Mouse (Mus musculus) liver, adult 2 months (tissue): Measurements from ENCODE around the gene Ndnf.

Source experiments
- CTCF ChIP-seq: fragments of 200-500 bp; IDR thresholded peaks from 2 replicates; pipeline ENCODE4 v1.5.1; 2011; ENCODE audit warnings: low read depth, low read length, control low read depth
- POLR2A ChIP-seq: fragments of 200-500 bp; IDR thresholded peaks from 2 replicates; pipeline ENCODE4 v1.6.1; 2011; ENCODE audit warnings: low read length, control low read depth; ENCODE audit not compliant: insufficient read depth; ENCODE audit errors: extremely low read depth

DNA sequence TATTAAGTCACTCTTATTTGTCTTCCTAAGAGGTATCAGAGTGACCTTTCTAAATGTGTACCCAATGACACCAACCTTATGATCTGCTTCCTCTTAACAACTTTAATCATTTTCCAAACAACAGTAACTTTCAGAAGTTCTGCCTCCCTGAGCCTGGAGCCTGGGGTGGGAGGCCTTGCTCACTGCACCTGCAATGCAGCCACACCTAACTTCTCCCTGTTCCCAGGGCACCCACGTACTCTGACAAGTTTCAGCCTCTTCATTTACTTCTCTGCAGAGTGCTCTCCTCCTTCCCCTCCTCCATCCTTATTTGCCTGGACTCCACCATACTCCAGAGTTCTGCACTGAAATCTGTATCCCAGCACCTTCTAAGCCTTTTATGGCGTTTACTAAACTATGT lies 1.4 kb upstream of the Ndnf start:
- TF ChIP-seq CTCF (no peak), POLR2A (no peak)
